Mouse (Mus musculus) natural killer cell, adult 2 months (primary cell): ENCODE measurements around the gene Bcl2l12.
A peak's percentile ranks its signal among the peaks of the same experiment; 100 is the strongest.

Experiments used
- DNase-seq, 2 experiments: peaks; one replicate each; pipeline ENCODE4 v3.0.0; 2022; ENCODE audit warnings: low spot score in 2 of 2

The Bcl2l12 gene

DNA sequence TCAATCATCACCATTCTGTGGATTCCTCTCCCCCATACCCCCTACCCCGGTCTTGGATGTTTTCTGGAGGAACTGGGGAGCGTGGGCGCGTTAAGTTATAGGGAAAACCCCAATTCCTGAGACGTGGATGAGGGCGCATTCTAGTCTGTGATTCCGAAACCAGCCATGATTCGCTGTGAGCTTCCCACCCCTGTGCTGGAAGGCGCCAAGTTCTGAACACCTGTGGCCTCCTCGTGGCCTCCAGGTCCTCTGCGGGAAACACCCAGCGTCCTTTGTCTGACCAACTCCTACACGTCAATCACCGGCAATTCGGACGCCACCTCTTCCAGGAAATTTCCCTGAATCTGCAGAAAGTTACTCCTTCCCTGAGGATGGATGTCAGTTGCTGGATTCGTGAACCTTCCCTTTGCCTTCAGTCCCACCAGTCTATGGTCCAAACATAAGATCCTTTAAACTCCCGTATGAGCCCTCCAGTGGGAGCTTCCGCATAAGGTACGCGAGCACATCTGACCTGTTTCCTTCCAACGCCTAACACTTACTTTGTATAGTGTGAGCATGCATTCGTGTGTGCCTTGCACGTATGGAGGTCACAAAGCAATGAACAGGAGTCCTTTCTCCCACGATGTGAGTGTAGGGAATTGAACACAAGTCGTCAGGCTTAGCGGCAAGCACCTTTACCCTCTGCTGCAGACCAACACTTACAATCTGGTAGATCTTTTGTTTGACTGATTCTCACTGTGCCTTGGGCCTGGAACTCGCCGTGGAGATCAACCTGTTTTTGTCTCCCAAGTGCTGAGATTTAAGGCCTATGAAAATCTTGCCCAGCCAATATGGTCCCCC, 11.4 kb downstream of the Bcl2l12 start:
- peak in 1 of 2 experiments; percentile 21 for DNase-seq

- DNase-seq: peak; percentile 99
Measured at GRCm38 (mm10) chr7:44986192-44986878, 12.2 kb downstream of the Bcl2l12 start, which contains the start of gene Prmt1. Prmt1 (minus strand) TSS chr7:44986568.

GRCm38 (mm10) chr7:44985595-44986191, 12.8 kb downstream of the Bcl2l12 start:
- peak; percentile 43 to 62 for DNase-seq

DNA sequence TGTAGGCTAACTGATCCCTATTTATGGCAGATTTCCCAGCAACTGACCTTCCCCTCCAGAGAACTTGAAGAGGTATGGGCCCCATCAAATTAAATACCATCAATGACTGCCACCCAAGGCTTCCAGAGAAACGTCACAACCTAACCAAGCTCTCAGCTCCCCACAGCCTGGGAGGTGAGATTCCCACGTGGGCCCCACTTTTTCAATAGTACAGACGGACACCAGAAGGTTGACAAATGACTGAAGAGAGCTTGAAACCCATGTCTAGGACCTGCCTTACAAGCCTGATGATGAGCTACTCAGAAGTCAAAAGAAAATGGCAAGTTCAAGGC, 13.7 kb downstream of the Bcl2l12 start:
- DNase-seq: no peak

DNA sequence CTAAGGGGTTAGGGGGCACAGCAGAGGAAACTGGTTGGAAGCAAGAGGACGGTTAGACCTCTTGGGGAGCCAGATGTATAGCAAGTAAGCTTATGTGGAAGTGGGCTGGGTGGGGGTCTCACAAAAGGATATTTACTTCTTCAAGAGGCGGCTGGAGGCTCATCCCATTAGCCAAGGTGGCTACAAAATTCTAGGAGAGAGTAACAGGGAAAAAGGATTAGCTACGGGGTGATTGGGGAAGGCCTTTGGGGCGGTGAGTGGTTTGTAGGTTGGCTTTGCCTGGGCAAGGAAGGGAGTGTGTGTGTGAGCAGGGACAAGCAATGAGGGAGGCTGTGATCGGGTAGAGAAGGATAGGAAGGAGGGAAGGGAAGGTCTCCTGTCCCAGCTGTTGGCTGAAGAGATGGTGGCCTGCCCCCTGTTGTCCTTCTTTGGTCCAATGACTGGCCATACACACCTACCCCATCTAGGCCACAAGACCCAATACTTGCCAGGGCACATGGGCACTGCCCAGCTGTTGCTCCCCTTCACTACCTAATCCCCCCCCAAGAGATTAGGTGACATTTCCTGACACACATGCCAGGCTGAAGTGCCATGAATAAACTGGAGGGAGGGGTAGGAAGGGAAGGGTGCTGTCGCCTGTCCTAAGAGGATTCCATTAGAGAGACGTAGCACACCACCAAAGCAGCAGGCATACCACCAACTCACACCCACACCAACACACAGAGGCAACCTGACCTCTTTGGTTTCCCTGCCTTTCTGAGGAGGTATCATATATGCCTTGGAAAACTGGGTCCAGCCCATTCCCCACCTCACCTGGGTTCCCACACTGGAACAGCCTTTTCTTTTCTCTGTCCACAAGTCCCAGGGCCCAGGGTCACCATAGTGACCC, 14.3 kb downstream of the Bcl2l12 start:
- DNase-seq: no peak

GRCm38 (mm10) chr7:44983085-44983484, 15.4 kb downstream of the Bcl2l12 start:
- peak; percentile 82 to 86 for DNase-seq

DNA sequence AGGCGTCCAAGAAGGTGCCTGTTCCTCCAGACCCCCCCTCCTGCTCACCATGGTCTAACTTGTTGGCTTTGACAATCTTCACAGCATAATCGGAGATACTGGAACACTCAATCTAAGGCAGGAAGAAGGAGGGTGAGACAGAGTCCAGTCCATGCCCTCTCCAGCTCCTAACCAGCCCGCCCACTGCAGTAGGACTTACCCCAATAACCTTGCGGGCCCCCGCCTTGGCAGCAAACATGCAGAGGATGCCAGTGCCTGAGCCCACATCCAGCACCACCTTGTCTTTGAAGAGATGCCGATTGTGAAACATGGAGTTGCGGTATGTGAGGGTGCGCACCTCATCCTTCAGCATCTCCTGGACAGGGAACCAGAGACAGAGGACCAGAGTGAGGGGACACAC, 17.0 kb downstream of the Bcl2l12 start:
- no peak for DNase-seq

GRCm38 (mm10) chr7:44978300-44978699, 20.2 kb downstream of the Bcl2l12 start:
- DNase-seq: no peak

- no peak for DNase-seq
Measured at GRCm38 (mm10) chr7:44975117-44975419, 23.4 kb downstream of the Bcl2l12 start.

DNA sequence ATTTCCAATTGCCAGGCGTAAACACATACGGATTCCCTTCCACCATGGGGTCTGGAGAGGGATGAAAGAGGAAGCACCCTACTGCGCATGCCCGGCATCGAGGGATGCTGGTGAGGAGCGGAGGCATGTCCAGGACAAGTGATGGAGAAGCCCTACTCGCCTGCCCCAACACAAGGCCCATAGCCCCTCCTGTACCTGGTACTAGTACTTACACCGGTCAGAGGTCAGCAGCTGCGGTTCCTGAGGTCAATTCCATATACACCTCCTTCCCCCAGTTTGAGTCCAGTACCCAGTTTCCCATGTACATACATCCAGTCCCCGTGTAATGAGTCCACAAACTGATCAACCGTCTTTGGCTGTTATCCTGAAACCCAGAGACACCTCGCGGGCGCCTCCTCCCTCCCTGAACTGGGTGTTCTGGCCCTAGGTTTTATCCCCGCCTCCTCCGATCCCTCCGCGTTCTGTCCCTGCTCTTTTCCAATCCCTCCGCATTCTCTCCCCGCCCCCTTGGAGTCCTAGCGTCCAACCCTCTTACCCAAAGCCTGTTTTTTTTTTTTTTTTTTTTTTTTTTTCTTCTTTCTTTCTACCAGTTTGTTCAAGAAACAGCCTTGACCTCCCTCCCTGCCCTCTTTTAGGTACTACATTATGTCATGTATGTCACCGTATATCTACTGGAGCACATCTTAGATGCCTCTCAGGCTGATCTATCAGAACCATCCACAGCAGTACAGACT, 24.0 kb downstream of the Bcl2l12 start, which contains the start of gene Cpt1c:
TSS of gene Cpt1c (minus strand) at position 469 of the 734 bp plus-strand sequence.
- DNase-seq: no peak

DNA sequence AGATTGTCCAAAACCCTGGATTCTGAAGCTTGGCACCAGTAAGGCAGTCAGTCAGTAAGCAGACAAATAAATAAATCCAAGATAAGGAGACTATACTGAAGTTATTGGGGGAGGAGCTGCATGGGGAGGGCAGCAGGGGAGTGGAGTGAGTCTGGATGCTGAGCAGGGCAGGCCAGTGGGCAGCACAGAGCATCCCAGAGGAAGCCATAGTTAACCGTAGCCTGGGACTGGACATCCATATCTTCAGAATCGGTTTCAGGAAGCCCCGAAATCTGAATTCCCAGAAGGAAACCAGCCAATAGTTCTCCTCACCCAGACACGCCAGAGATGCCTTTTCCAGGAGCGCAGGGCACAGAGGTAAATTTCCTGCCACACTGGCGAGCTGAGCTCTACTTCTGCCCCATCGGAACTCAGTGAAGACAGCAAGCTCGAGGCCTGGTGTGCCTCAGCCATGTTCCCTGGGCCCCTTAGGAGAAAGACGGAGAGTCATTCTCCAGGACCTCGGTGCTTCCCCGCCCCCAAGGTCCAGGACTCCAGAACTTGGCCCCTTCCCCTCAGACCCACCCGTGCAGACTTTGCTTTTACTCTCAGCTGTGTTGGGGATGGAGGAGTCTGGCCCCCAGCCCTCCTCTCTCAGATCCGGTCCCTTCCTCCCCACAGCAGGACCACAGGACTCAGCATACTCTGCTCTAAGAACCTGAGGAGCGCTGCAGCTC, 24.9 kb downstream of the Bcl2l12 start:
- no peak for DNase-seq

GRCm38 (mm10) chr7:44971142-44971541, 27.4 kb downstream of the Bcl2l12 start:
- no peak for DNase-seq

- peak; percentile 59 to 74 for DNase-seq
Measured at GRCm38 (mm10) chr7:44970231-44970691, 28.3 kb downstream of the Bcl2l12 start.

- no peak for DNase-seq
Measured at GRCm38 (mm10) chr7:44966638-44967037, 31.9 kb downstream of the Bcl2l12 start.

- DNase-seq: no peak
Measured at GRCm38 (mm10) chr7:44965975-44966374, 32.5 kb downstream of the Bcl2l12 start.

- no peak for DNase-seq
Measured at GRCm38 (mm10) chr7:44964990-44965389, 33.5 kb downstream of the Bcl2l12 start.

DNA sequence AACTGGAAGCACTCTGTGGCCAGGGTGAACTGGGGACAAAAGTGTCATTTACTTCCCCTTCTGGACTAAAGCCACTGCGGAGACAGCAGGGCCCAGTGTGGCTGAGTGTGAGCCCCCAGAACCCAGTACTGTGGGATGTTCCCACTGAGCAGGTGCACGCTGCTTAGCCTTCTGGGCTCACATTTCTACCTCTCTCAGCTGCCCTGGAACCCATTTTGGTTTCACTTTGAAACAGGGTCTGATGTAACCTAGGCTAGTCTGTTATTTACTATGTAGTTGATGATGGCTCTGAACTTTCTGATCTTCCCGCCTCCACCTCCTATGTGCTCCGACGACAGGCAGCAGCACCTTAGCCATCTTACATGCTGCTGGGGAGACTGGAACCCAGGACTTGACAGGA, 35.7 kb downstream of the Bcl2l12 start:
- DNase-seq: no peak

DNA sequence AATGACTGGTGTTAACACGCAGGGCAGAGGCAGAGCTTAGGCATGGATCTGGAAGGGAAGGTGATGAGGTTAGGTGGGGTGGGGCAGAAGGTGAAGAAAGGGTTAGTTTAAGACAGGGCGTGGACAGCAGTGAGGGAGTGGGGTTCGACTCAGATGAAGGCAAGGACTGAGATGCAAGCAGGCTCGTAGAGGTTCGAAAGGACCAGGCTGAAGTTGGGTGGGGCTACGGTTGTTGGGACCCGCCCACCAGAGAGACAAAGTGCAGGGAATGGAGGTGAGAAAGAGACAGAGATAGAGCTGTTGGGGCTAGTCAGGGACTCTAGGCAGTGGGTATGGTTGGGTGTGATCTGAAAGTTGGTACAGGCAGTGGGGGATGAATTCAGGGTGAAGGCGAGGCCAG, 36.2 kb downstream of the Bcl2l12 start:
- DNase-seq: no peak

- DNase-seq: no peak
Measured at GRCm38 (mm10) chr7:44960512-44960910, 38.0 kb downstream of the Bcl2l12 start.

DNA sequence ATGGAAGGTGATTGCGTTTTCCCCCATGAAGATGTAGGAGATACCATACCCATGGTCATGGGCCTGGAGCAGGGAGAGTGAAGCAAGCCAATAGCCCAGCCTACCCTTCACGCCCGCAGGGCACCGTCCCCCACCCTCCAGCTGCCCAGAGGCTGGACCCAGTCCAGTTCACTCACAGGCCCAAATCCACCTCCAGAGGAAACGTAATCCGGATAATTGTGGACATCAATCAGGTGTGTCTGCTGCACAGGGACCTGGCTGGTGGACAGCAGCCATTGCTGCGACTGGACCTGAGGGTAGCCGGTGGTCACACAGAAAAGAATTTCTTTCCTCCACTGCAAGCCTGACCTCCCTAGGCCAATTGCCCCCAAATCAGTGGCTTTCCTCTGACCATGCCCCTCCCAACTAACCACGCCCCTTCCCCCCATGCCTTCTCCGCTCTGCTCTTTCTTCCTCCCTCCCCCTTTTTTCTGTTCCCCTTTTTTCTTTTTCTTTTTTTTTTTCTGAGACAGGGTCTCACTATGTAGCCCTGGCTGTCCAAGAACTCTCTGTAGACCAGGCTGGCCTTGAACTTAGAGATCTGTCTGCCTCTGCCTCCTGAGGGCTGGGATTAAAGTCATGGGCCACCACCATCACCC, 38.5 kb downstream of the Bcl2l12 start:
- DNase-seq: no peak
